Mouse (Mus musculus): Measurements from ENCODE around the gene Dnajc3. TPM values are rescaled to one million over a fixed set of nuclear protein-coding genes. Genes with fewer than 3 reads are reported as not detected.

Gene Dnajc3
- polyA plus RNA-seq, 1 experiment from 2014 or later, result 21.5 TPM

- H3K4me3 ChIP-seq, result no peak overlapping the region
- no peaks in the 10 kb centered on the region for H3K9me3 ChIP-seq
- H3K9ac ChIP-seq, result no peak overlapping the region
- H3K27ac ChIP-seq, result no peak overlapping the region
- H3K36me3 ChIP-seq, result peaks cover 96% of the 10 kb centered on the region
- no peaks in the 10 kb centered on the region for H3K27me3 ChIP-seq
- no peak overlapping the region for H3K4me2 ChIP-seq
- ATAC-seq (ENCODE audit: low FRiP score), result peak; percentile 14; the same call in 1 of the 2 replicates
- WGBS, result 93% methylated on average over 6 of the region's 6 CpGs
- no peaks in the 10 kb centered on the region for H3K4me1 ChIP-seq (replicated peaks)
These were observed 26.3 kb upstream of the Dnajc3 start for GRCm38 (mm10) chr14:118911521-118911920.

- H3K4me1 ChIP-seq (replicated peaks), result no peaks in the 10 kb centered on the region
These were observed 24.1 kb upstream of the Dnajc3 start for GRCm38 (mm10) chr14:118913651-118914050.

GRCm38 (mm10) chr14:118919025-118919424 is 18.8 kb upstream of the Dnajc3 start:
- no peak for ATAC-seq (ENCODE audit: low FRiP score)
- Histone ChIP-seq H3K27ac (no peak overlapping the region), H3K9me3 (no peaks in the 10 kb centered on the region), H3K4me2 (no peak overlapping the region), H3K36me3 (peaks cover 45% of the 10 kb centered on the region), H3K4me1 (replicated peaks) (peaks cover 38% of the 10 kb centered on the region), H3K4me3 (no peak overlapping the region), H3K27me3 (no peaks in the 10 kb centered on the region), H3K9ac (no peak overlapping the region)
- 72% methylated on average over 8 of the region's 8 CpGs for WGBS

More at GRCm38 (mm10) chr14:118913651-118914050, 24.1 kb upstream of the Dnajc3 start:
- 85% methylated on average over 5 of the region's 5 CpGs for WGBS
- no peak overlapping the region for H3K9ac ChIP-seq
- no peak overlapping the region for H3K27ac ChIP-seq
- H3K4me2 ChIP-seq, result no peak overlapping the region
- no peaks in the 10 kb centered on the region for H3K27me3 ChIP-seq
- H3K36me3 ChIP-seq, result peaks cover 93% of the 10 kb centered on the region
- H3K9me3 ChIP-seq, result no peaks in the 10 kb centered on the region
- ATAC-seq (ENCODE audit: low FRiP score), result no peak
- H3K4me3 ChIP-seq, result no peak overlapping the region

- Histone ChIP-seq H3K4me3 (0 out of 2 replicates have a peak overlapping the region, but pooled peaks have one; percentile 75), H3K9ac (0 out of 2 replicates have a peak overlapping the region, but pooled peaks have one; percentile 31), H3K27me3 (no peaks in the 10 kb centered on the region), H3K27ac (no peak overlapping the region), H3K9me3 (no peaks in the 10 kb centered on the region), H3K4me1 (replicated peaks) (peaks cover 46% of the 10 kb centered on the region), H3K36me3 (peaks cover 30% of the 10 kb centered on the region), H3K4me2 (peak overlapping the region; percentile 96)
- WGBS, result 63% methylated on average over 7 of the region's 7 CpGs
- ATAC-seq (ENCODE audit: low FRiP score), result no peak
These were observed 17.1 kb upstream of the Dnajc3 start for GRCm38 (mm10) chr14:118920654-118921053.

- H3K4me2 ChIP-seq, result peak overlapping the region; percentile 96
- H3K27me3 ChIP-seq, result no peaks in the 10 kb centered on the region
- peaks cover 51% of the 10 kb centered on the region for H3K4me1 ChIP-seq (replicated peaks)
- no peak for ATAC-seq (ENCODE audit: low FRiP score)
- H3K4me3 ChIP-seq, result peak overlapping the region; percentile 75
- 20% methylated on average over 22 of the region's 22 CpGs for WGBS
- peak overlapping the region; percentile 79 for H3K9ac ChIP-seq
- no peaks in the 10 kb centered on the region for H3K9me3 ChIP-seq
- H3K27ac ChIP-seq, result no peak overlapping the region
- H3K36me3 ChIP-seq, result peaks cover 17% of the 10 kb centered on the region
These were observed 15.5 kb upstream of the Dnajc3 start for GRCm38 (mm10) chr14:118922251-118922650.

GRCm38 (mm10) chr14:118922667-118923184 is 15.1 kb upstream of the Dnajc3 start:
- Histone ChIP-seq H3K27ac (no peak overlapping the region), H3K4me1 (replicated peaks) (peaks cover 51% of the 10 kb centered on the region), H3K4me2 (peak overlapping the region; percentile 96), H3K9me3 (no peaks in the 10 kb centered on the region), H3K27me3 (no peaks in the 10 kb centered on the region), H3K9ac (peak overlapping the region; percentile 79), H3K36me3 (peaks cover 12% of the 10 kb centered on the region), H3K4me3 (peak overlapping the region; percentile 75)
- ATAC-seq (ENCODE audit: low FRiP score), result peak; percentile 23
- WGBS, result under 1% methylated on average over 47 of the region's 47 CpGs

GRCm38 (mm10) chr14:118924673-118925615 is 12.8 kb upstream of the Dnajc3 start, which contains the start of gene Dzip1:
TSS of gene Dzip1 (minus strand) at chr14:118925460.
- Histone ChIP-seq H3K36me3 (no peaks in the 10 kb centered on the region), H3K4me2 (peak within 1 kb of the TSS; percentile 96), H3K9ac (peak within 1 kb of the TSS; percentile 92), H3K4me1 (replicated peaks) (peaks cover 51% of the 10 kb centered on the region), H3K9me3 (no peaks in the 10 kb centered on the region), H3K27me3 (no peaks in the 10 kb centered on the region), H3K27ac (peak within 1 kb of the TSS; percentile 96), H3K4me3 (peak within 1 kb of the TSS; percentile 75)
- WGBS, result under 1% methylated on average over 55 of the region's 55 CpGs
- peak; percentile 94 for ATAC-seq (ENCODE audit: low FRiP score)

GRCm38 (mm10) chr14:118928565-118928964 is 9.2 kb upstream of the Dnajc3 start:
- Histone ChIP-seq H3K9me3 (no peaks in the 10 kb centered on the region), H3K4me1 (replicated peaks) (peaks cover 18% of the 10 kb centered on the region), H3K4me3 (no peak overlapping the region), H3K36me3 (no peaks in the 10 kb centered on the region), H3K27me3 (no peaks in the 10 kb centered on the region), H3K9ac (no peak overlapping the region), H3K4me2 (no peak overlapping the region), H3K27ac (no peak overlapping the region)
- WGBS, result 90% methylated on average over 3 of the region's 3 CpGs
- ATAC-seq (ENCODE audit: low FRiP score), result no peak

- no peak overlapping the region for H3K27ac ChIP-seq
- H3K4me3 ChIP-seq, result no peak overlapping the region
- no peak overlapping the region for H3K4me2 ChIP-seq
- H3K4me1 ChIP-seq (replicated peaks), result peaks cover 7% of the 10 kb centered on the region
- no peak overlapping the region for H3K9ac ChIP-seq
- H3K9me3 ChIP-seq, result no peaks in the 10 kb centered on the region
- no peaks in the 10 kb centered on the region for H3K36me3 ChIP-seq
- H3K27me3 ChIP-seq, result no peaks in the 10 kb centered on the region
- no peak for ATAC-seq (ENCODE audit: low FRiP score)
- 94% methylated on average over 2 of the region's 2 CpGs for WGBS
These were observed 8.0 kb upstream of the Dnajc3 start for GRCm38 (mm10) chr14:118929779-118930178.

GRCm38 (mm10) chr14:118930777-118931176 is 7.0 kb upstream of the Dnajc3 start:
- no peaks in the 10 kb centered on the region for H3K9me3 ChIP-seq
- no peak for ATAC-seq (ENCODE audit: low FRiP score)
- WGBS, result 84% methylated on average over 2 of the region's 2 CpGs

GRCm38 (mm10) chr14:118931181-118931580 is 6.6 kb upstream of the Dnajc3 start:
- 69% methylated on average over 2 of the region's 2 CpGs for WGBS

More at GRCm38 (mm10) chr14:118930777-118931176, 7.0 kb upstream of the Dnajc3 start:
- Histone ChIP-seq H3K27me3 (no peaks in the 10 kb centered on the region; the same call in 1 of the 2 replicates), H3K36me3 (no peaks in the 10 kb centered on the region), H3K27ac (no peak overlapping the region), H3K9ac (no peak overlapping the region), H3K4me2 (no peak overlapping the region), H3K4me3 (no peak overlapping the region), H3K4me1 (replicated peaks) (peaks cover 3% of the 10 kb centered on the region)

GRCm38 (mm10) chr14:118932956-118933355 is 4.8 kb upstream of the Dnajc3 start:
- H3K4me3 ChIP-seq, result no peak overlapping the region
- no peak overlapping the region for H3K27ac ChIP-seq
- H3K36me3 ChIP-seq, result no peaks in the 10 kb centered on the region
- no peak overlapping the region for H3K4me2 ChIP-seq
- H3K9ac ChIP-seq, result no peak overlapping the region
- 71% methylated on average over 7 of the region's 8 CpGs for WGBS
- ATAC-seq (ENCODE audit: low FRiP score), result no peak
- peaks cover 6% of the 10 kb centered on the region for H3K4me1 ChIP-seq (replicated peaks)
- H3K27me3 ChIP-seq, result no peaks in the 10 kb centered on the region; the same call in 1 of the 2 replicates
- no peaks in the 10 kb centered on the region for H3K9me3 ChIP-seq

More at GRCm38 (mm10) chr14:118931181-118931580, 6.6 kb upstream of the Dnajc3 start:
- no peak overlapping the region for H3K27ac ChIP-seq
- H3K4me2 ChIP-seq, result no peak overlapping the region
- H3K9me3 ChIP-seq, result no peaks in the 10 kb centered on the region
- no peaks in the 10 kb centered on the region for H3K36me3 ChIP-seq
- H3K4me3 ChIP-seq, result no peak overlapping the region
- no peaks in the 10 kb centered on the region for H3K4me1 ChIP-seq (replicated peaks)
- H3K9ac ChIP-seq, result no peak overlapping the region
- no peaks in the 10 kb centered on the region; the same call in 1 of the 2 replicates for H3K27me3 ChIP-seq
- ATAC-seq (ENCODE audit: low FRiP score), result no peak
